Mouse (Mus musculus): ENCODE measurements around the gene Gm10097.

The Gm10097 gene

GRCm38 (mm10) chr10:5068676-5069265 is at the start of gene Gm10097:
TSS of gene Gm10097 (plus strand) at chr10:5069192.
- no peak for DNase-seq (ENCODE audit: low read depth, low spot score)

GRCm38 (mm10) chr10:5025906-5026305 is 43.1 kb upstream of the Gm10097 start:
- DNase-seq (ENCODE audit: low read depth, low spot score) = no peak

- DNase-seq (ENCODE audit: low read depth, low spot score) = peak; percentile 55
Observed at GRCm38 (mm10) chr10:5027208-5027607, 41.8 kb upstream of the Gm10097 start.

GRCm38 (mm10) chr10:5028301-5028700 is 40.7 kb upstream of the Gm10097 start:
- DNase-seq (ENCODE audit: low read depth, low spot score) = no peak

GRCm38 (mm10) chr10:5029161-5029560 is 39.8 kb upstream of the Gm10097 start:
- no peak for DNase-seq (ENCODE audit: low read depth, low spot score)

GRCm38 (mm10) chr10:5029883-5030282 is 39.1 kb upstream of the Gm10097 start:
- DNase-seq (ENCODE audit: low read depth, low spot score) = no peak

- DNase-seq (ENCODE audit: low read depth, low spot score) = no peak
Observed at GRCm38 (mm10) chr10:5032192-5033048, 36.6 kb upstream of the Gm10097 start.

GRCm38 (mm10) chr10:5041254-5041653 is 27.7 kb upstream of the Gm10097 start:
- DNase-seq (ENCODE audit: low read depth, low spot score) = no peak

- DNase-seq (ENCODE audit: low read depth, low spot score) = no peak
Observed at GRCm38 (mm10) chr10:5044481-5044880, 24.5 kb upstream of the Gm10097 start.

- no peak for DNase-seq (ENCODE audit: low read depth, low spot score)
Observed at GRCm38 (mm10) chr10:5045213-5045612, 23.8 kb upstream of the Gm10097 start.

GRCm38 (mm10) chr10:5045671-5046070 is 23.3 kb upstream of the Gm10097 start:
- no peak for DNase-seq (ENCODE audit: low read depth, low spot score)

- no peak for DNase-seq (ENCODE audit: low read depth, low spot score)
Observed at GRCm38 (mm10) chr10:5056243-5056735, 12.7 kb upstream of the Gm10097 start.

- no peak for DNase-seq (ENCODE audit: low read depth, low spot score)
Observed at GRCm38 (mm10) chr10:5056940-5057339, 12.1 kb upstream of the Gm10097 start.

GRCm38 (mm10) chr10:5057661-5058060 is 11.3 kb upstream of the Gm10097 start:
- DNase-seq (ENCODE audit: low read depth, low spot score) = no peak

GRCm38 (mm10) chr10:5058876-5059275 is 10.1 kb upstream of the Gm10097 start:
- DNase-seq (ENCODE audit: low read depth, low spot score) = no peak

- no peak for DNase-seq (ENCODE audit: low read depth, low spot score)
Observed at GRCm38 (mm10) chr10:5059983-5060382, 9.0 kb upstream of the Gm10097 start.

- DNase-seq (ENCODE audit: low read depth, low spot score) = no peak
Observed at GRCm38 (mm10) chr10:5067113-5067512, 1.9 kb upstream of the Gm10097 start.

- no peak for DNase-seq (ENCODE audit: low read depth, low spot score)
Observed at GRCm38 (mm10) chr10:5070168-5070940, 1.4 kb downstream of the Gm10097 start.

- no peak for DNase-seq (ENCODE audit: low read depth, low spot score)
Observed at GRCm38 (mm10) chr10:5070941-5071231, 1.9 kb downstream of the Gm10097 start.

- DNase-seq (ENCODE audit: low read depth, low spot score) = no peak
Observed at GRCm38 (mm10) chr10:5072054-5072453, 3.1 kb downstream of the Gm10097 start.

GRCm38 (mm10) chr10:5075724-5076123 is 6.7 kb downstream of the Gm10097 start:
- DNase-seq (ENCODE audit: low read depth, low spot score) = no peak

- DNase-seq (ENCODE audit: low read depth, low spot score) = no peak
Observed at GRCm38 (mm10) chr10:5079945-5080468, 11.0 kb downstream of the Gm10097 start.

All from ES-CJ7 (cell line).